Mouse (Mus musculus): Measurements from ENCODE around the gene Cd28.

- TF ChIP-seq CTCF (IDR thresholded peaks at IDR 0.05; ENCODE audit: low read depth) = no peak
- TF ChIP-seq EP300 (IDR thresholded peaks at IDR 0.05; ENCODE audit: low read depth) = no peak
Observed at GRCm38 (mm10) chr1:60696115-60696895, 20.3 kb upstream of the Cd28 start.

Measured in liver, postnatal 0 days (tissue).